Mouse (Mus musculus) 416B (cell line): Measurements from ENCODE around the gene Ninj2.
"Not testable (repeated sequence)": the region's sequence is repeated elsewhere in the genome, so short reads cannot be mapped to it uniquely, and the experiment has no call there.

Source experiments
- DNase-seq: peaks from one replicate; pipeline ENCODE4 v3.0.0; 2011; ENCODE audit warnings: low read depth

The Ninj2 gene

DNA sequence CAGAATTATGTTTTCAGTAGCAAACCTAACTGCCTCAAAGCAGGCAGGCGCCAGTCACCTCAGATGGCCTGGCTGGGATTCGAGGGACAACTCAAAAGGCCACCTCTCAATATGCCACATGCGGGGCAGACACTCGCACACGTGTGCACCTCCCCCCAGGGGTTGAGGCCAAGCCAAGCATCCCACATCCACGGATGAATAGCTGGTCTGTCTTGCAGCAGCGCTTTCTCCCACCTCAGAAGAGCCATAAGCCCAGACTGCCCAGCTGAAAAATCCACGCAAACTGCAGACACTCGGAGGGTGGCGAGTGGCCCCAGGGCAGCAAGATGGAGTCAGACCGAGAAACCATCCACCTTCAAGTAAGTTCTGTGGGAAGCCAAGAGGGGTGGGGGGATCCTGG is at the start of gene Ninj2:
Ninj2 (plus strand) TSS at position 251 of the 400 bp plus-strand sequence.
- DNase-seq: no peak

DNA sequence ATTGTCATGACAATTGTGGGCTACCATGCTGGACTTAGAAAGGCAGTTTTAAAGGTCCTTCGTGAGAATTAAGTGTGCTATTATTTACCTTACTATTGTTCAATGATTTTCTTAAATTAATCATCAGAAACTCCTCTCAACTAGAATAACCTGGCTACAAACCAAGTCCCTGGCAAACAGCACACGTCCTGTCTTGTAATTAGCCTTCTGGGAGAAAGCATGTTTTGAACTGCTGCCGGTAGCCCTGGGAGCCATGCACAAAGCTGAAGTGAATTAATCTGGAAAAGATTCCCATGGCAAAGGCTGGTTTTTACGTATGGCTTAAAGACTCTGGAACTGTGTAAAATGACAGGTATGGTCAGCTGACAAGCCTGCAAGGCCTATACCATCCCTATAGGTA is 47.7 kb upstream of the Ninj2 start:
- no peak for DNase-seq

DNA sequence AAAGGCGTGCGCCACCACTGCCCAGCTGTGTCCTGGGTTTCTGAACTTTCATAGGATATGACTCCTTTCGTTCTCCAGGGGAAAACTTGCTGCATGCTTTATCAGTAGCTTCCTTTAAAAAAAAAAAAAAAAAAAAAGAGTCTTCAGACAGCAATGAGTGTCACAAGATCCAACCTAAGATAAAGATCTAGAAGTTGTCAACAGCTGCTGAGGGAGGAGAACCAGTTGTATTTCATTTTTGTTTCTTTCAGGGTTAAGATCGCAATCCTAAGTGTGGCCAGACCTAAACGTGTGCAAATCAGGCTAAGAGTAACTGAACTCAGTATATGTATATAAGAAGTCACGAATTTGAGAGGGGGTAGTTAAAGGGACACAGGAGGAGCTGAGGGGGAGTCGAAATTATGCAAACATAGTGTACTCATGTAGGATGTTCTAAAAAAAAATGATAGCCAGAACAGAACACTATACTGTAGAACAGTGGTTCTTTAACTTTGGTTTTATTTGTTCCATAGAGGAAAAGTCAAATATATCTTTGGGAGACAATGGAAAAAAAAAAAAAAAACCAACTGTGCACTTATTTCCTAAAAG is 45.4 kb upstream of the Ninj2 start:
- peak; percentile 75 for DNase-seq

DNA sequence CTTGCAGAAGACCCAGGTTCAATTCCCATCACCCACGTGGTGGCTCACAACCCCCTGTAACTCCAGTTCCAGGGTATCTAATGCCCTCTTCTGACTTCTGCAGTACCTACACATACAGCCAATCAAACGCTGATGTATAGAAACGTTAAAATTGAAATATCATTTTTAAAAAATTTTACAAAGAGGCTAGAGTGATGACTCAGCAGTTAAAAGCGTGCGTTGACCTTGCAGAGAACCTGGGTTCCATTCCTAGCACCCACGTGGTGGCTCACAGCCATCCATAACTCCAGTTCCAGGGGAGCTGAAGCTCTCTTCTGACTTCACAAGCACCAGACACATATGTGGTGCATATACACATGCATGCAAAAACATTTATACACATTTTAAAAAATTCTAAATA is 38.7 kb upstream of the Ninj2 start:
- DNase-seq: no peak

DNA sequence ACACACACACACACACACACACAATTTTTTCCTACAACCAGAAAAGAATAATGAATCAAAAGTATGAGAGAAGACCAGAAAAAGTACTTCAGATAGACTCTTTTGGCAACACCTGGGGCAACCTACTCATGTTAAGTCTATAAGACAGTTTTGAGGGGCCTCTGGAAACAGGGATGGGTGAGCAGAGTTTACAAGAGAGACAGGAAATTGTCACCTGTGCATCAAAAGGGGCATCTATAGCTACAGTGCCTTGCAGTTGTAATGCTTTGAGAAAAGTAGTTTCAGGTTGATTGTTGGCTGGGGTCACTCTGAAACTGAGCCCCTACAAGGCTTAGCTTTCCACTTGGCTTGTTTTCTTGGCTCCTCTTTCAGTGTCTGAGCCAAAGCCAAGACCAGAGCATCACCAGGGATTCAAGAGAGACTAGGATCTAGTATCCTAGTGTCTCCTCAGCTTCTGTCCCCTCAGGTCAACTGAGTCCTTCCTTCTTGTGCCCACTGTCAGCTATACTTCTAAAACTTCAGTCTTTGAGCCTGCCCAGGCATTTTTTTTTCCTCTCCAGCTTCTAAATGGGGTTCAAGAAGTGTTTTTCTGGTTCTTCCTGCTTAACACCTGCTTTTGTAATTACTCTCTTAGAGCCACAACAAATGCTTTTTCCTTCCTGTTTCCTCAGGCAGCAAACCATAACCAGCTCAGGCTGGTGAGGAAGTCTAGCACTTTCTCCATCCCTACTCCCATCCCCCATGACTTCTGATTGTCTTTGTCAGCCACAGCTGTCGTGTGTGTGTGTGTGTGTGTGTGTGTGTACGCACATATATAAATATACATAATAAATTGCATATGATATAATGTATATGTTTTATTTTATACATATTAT is 37.2 kb upstream of the Ninj2 start:
- DNase-seq: peak; percentile 29

DNA sequence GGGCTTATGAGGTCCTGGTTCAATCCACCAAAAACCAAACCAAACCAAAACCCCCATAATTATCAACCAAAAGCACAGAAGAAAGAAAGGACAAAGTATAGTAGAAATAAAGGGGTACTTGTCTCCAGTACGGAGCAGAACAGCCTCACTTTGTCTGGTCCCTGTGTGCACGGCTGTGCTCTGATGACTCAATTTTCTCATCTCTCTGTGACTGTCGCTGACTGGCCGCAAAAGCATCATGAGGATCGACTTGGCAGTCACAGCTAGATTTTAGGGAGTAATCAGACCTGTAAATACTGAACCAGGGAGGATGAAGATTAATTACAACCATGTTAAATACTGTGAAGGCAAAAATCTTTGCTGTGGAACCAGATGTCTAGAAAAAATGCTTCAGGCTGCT is 30.2 kb upstream of the Ninj2 start:
- no peak for DNase-seq

DNA sequence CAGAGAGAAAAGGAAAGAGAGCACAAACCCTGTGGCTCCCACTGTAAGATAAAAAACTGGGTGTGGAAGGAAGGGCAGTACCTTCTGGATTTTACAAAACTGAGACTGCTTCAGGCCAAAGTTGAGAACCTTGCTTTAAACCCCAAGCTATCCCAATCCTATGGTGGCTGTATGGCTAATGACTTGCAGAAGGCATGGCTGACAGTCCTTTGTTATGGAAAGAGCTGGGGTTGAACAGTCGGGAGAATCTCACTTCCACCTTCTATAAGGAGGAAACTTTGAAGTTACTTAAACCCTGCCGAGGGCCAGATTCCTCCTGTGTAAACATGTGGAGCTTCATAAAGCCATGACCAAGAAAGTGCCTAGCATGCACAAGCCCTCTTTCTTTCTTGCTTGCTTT is 28.5 kb upstream of the Ninj2 start:
- no peak for DNase-seq

DNA sequence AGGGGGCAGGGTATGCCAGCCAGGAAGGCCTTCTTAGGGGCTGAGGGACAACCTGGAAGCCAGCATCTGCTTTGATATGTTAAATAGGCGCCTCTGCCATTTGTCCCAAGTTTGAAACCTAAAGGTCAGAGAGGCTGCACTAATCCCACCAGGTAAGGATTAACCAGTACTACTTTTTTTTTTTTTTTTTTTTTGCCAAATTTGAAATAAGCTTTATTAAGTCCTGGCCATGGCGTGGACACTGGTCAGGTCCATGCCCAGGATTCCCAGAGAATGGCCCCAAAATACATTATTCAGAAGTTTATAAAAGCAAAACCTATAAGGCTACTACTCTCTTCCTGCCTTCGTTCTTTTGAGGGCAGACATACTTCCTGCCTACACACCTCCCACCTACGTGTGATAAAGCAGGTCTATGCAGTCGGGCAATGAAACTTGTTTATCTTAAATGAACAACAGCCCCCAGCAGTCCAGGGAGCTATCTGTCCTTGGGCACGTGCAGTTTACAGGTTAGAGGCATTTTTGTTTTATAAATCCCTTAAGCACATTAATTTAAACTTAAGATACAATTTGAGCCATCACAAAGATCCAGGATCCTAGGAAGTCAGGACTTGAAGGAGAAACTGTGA is 27.5 kb upstream of the Ninj2 start:
- DNase-seq: no peak

DNA sequence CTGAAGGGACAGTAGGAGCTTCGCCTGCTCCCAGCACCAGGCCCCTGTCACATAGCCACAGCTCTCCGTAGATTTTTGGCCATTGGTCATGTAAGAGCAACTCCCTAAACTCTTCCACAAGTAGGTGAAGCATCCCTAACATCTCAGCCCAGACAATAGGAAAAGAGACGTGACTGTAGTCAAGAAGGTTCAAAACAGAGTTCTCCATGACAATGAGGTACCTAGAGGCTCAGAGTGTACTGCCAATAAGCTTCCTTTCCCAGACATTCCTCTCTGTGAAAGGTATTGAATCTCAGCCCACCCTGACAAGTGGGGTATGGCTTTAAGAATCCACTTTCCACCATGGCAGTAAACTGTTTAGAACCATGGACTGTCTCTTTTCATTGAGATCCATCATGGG is 23.6 kb upstream of the Ninj2 start:
- DNase-seq: no peak

DNA sequence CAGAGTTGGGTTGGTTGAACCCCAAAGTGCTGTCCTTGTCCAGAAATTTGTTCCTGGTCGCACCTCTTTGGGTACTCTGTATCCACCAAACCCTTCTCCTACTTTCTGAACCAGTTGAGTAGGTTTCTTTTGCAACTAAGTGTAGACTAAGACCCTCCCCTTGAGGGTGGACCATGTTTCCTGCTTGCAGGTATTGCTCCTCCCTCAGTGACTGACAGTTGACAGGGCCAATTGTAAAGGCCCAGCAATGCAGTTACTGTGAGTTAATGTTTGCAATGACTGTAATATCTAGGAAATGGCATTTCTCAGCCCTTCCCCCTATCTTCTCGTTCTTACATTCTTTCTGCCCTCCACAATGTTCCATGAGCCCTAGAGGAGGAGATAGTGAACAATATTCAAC is 20.5 kb upstream of the Ninj2 start:
- no peak for DNase-seq

DNA sequence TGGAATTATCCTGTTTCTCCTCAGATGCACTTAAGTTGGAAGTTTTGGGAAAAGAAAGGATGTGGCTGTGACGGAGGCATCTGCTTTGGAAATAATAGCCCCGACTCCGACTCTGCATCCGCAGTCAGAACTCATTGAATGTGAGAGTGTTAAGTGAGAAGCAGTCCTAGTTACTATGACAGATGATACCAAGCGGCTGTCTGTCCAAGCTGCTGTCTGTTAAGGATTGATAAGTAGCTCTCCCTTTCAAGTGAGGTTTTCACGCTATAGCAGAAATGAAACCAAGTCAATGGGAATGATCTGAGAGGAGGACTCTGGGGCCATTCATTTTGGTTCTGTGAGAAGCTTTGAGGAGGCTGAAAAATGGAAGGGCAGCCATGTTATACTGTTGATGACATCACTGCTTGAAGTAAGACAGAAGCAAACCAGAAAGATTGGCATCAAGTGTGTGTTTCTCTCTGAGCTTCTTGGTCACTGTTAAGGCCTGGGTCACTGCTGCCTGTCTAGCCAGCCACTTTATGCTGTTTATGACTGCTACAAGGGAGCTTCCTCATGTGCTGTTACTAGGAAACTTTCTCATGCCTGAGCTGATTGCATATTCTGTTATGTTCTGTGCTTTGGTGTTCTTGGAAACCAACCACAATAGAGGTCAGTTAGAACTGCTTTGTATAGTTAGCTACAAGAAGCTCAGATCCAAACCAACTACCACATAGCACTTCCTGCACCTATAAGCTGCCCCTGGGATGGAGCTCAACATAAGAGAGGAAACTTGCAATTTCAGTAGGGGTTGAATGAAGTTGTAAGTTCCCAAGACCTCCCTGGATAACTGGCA is 16.3 kb upstream of the Ninj2 start:
- DNase-seq: peak; percentile 21

DNA sequence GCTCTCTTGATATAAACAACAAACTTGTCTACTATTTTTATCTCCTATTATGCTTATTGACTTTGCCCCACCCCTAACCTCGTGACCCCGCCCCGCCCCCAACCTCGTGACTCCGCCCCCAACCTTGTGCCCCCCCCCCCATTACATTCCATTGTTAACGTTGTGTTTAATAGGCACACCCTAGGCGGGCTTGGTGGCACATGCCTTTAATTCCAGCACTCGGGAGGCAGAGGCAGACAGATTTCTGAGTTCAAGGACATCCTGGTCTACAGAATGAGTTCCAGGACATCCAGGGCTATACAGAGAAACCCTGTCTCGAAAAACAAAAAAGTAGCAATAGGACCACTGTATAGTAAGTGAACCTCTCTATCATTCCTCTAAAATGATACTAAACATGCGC is 13.6 kb upstream of the Ninj2 start:
- DNase-seq: no peak

DNA sequence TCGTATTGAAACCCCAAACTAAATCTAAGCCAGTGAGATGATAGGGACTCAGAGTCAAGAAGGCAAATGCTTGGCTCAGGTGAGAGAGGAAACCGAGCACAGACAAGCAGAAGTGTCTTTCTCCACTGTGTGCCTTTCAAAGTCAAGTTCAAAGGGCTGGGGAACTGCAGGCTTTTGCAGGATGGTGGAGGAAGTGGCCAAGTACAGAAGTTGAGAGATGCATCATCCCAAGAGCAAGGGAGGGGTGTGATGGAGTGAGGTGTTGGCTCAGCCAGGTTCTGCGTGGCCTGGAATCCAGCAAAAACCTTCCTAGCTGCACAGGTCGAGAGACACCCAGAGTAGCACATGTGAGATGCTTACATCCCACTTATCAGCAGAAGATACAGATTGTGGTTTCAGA is 11.6 kb upstream of the Ninj2 start:
- DNase-seq: peak; percentile 28

DNA sequence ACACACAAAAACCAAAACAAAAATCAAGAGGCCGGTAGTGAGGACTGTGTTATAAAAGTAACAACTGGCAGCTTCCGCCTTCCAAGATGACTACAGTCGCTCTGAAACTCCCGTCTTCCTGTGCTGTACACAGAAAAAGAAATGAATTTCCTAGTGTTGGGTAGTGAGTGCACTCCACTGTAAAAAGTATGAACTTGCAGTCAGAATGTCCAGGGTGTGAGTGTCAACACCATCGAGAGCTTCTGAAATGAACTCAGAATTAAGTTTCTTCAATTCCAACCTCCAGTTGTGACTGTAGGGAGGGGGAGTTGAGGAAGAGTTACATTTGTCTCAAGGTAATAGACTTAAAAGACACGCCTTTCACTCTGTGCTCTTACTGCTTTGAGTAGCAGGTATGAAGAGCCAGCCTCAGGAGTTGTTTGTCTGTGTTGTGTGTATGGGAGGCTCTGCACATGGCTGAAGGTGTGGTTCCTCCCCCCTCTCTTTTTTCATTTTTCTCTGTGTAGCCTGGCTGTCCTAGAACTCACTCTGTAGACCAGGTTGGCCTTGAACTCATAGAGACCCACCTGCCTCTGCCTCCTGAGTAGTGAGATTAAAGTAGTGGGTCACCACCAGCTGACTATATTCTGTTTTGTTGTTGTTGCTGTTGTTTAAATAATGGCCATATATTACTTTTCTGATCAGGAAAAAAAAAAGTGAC is 10.7 kb upstream of the Ninj2 start:
- DNase-seq: no peak

DNA sequence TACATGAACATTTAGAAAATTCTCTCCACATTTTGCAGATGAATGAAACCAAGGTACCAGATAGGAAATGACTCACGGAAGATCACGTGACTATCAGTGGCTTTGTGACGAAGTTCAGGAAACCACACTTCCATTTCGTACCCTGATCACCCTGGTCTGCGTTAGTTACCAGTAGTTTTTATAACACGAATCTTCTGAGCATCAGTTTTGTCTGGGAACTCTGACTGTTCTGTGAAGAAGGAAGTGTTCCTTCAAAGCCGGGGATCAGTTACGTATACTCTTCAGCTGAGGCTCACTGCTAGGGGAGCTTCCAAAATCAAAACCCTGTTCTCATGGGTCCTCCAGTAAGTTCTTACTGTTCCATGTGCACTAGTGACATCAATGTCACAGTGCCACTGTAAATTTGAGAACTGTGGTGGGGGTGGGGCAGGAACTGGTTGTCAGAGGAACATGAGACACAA is 10.2 kb upstream of the Ninj2 start:
- DNase-seq: peak; percentile 99

DNA sequence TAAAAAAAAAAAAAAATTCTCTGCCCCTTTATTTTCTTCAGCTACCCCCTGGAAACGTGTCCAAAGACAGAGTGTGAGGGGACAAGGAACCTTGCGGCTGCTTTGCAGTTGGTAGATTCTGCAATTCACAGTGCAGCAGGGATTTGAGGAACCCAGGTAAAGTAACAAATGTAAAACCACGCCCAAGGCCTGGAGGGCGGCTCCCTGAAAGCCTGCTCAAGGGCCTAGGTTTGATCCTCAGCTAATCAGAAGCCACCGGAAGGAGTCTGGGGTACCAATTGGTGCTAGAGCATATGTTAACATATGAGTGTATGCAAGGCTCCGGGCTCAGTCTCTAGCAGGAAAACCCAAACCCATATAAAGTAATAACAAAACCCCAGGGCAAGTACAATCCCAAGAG is 9.7 kb upstream of the Ninj2 start:
- no peak for DNase-seq

DNA sequence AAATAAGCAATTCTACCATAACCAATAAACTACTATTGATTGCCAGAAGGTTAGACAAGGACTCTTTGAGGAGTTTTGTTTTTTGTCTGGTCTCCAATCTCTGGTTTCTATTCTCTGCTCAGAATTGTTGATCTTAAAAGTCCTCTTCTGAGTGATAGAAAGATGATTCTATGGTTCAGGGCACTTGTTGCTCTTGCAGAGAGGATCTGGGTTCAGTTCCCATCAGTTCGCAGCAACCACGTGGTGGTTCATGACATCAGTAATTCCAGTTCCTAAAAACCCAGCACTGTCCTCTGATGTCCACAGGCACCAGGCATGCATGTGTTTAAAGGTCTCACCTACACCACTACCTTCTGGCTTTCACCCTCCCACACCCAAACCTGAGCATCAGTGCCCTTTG is 8.2 kb upstream of the Ninj2 start:
- DNase-seq: no peak

DNA sequence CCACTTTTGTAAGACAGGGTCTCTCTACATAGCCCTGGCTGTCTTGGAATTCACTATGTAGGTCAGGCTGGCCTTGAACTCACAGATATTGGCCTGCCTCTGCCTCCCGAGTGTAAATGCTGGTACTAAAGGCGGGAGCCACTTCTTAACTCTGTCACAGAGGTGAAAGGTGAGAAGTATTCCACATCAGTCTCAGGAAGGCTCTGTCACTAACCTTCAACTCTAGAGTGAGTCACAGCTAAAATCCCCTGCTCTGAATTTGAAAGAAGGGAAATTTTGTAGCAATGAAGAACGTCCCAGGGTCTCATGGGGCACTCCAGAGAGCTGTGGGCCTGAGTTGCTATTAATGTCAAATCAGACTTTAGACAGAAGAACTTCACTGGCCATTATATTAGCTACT is 7.3 kb upstream of the Ninj2 start:
- DNase-seq: no peak

DNA sequence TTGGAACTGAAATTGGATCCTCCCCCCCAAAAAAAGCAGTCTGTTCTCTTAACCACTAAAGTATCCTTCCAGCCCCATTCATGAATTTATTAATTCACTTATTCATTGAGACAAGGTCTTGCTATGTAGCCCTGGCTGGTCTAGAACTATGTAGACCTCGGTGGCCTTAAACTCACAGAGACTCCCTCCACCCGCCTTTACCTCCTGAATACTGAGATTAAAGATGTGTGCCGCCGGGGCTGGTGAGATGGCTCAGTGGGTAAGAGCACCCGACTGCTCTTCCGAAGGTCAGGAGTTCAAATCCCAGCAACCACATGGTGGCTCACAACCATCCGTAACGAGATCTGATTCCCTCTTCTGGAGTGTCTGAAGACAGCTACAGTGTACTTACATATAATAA is 6.1 kb upstream of the Ninj2 start:
- DNase-seq: not testable (repeated sequence)

DNA sequence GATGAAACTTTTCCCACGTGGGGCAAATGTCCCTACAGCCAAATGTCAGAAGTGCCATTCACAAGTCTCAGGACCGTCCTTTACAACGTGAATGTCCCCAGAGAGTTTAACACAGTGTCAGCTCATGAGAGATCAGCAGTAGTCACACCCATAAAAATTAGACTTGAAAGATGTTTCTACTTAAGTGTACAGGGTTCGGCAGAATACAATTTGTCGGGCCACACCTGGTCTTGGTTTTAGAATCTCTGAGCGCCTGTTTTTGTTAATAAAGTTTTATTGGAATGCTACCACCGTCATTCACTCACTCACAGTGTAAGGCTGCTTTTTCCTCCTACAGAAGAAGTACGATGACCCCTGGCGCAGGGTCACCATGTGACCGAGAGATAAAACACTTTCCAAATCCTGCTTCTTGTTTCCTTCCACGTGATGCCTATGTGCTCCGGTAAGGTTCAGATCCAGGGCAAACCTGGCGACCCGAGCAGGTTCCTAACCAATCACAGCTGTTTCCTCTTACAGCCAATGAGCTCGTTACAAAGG is 2.4 kb upstream of the Ninj2 start:
- no peak for DNase-seq

DNA sequence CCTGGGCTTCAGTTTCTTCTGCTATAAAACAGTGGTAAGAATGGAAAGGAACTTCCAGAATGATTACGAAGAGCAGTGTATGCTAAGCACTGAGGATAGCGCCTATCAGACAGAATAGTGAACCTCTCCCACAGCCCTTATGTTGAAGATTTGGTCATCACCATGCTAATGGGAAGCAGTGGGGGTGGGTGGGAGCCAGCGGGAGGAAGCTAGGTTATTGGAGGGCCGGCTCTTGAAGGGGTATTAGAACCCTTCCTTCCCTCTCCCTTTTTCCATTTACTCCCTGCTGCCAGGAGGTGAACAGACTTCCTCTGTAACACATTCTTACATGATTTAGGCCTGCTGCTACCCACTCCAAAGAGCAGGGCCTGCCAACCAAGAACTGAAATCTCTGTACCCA is 1.2 kb upstream of the Ninj2 start:
- DNase-seq: no peak
